Mouse (Mus musculus) natural killer cell, adult 2 months (primary cell): ENCODE results near the gene Gstz1.
"Not testable (repeated sequence)": the region's sequence is repeated elsewhere in the genome, so short reads cannot be mapped to it uniquely, and the experiment has no call there.

Experiments
- DNase-seq, 2 experiments: peaks; one replicate each; pipeline ENCODE4 v3.0.0; 2022; ENCODE audit warnings: low spot score in 2 of 2

The Gstz1 gene

GRCm38 (mm10) chr12:87146966-87147365 lies at the start of gene Gstz1:
Gstz1 (plus strand) TSS chr12:87147165.
- peak; percentile 84 to 86 for DNase-seq

DNA sequence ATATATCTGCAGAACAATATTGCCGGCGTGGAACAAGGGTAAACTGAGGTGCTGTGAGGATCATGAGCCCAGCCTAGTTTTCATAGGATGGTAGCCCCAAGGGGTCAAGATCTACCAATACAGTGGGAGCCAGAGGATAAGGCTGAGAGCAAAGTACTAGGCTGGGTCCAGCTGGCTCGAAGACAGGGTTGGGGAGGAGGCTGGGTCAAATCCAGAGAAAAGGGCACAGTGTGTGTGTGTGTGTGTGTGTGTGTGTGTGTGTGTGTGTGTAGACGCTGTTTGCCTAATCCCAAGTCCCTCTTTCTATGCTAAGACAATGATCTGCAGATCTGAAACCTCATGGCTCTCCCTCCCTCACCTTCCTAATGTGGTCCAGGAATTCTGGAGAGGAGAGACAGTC lies 46.6 kb upstream of the Gstz1 start:
- DNase-seq = no peak

GRCm38 (mm10) chr12:87102165-87102631 lies 44.8 kb upstream of the Gstz1 start, which contains the start of gene Ngb:
Ngb (minus strand) TSS chr12:87102539.
- no peak for DNase-seq

GRCm38 (mm10) chr12:87103471-87103870 lies 43.5 kb upstream of the Gstz1 start:
- DNase-seq = no peak

GRCm38 (mm10) chr12:87104796-87105195 lies 42.2 kb upstream of the Gstz1 start:
- DNase-seq = no peak

- no peak for DNase-seq
Measured at GRCm38 (mm10) chr12:87107357-87107977, 39.5 kb upstream of the Gstz1 start.

- no peak for DNase-seq
Measured at GRCm38 (mm10) chr12:87121918-87122589, 24.9 kb upstream of the Gstz1 start.

- DNase-seq = no peak
Measured at GRCm38 (mm10) chr12:87127256-87127655, 19.7 kb upstream of the Gstz1 start.

DNA sequence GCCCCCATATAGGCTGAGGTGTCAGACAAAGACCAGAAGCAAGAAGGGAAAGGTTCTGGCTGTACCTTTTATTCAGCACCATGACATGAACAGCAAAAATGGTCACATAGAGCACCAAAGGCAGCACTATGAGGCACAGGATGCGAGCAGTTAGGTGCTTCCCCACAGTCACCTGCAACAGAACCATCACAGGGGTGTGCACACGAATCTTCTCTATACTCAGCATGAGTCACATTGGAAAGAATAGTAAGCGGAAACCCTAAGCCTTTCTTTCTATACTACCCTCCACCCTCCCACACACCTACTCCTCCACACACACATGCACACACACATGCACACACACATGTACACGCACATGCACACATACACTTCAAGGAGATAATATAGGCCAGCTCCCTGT lies 16.7 kb upstream of the Gstz1 start:
- DNase-seq = no peak

DNA sequence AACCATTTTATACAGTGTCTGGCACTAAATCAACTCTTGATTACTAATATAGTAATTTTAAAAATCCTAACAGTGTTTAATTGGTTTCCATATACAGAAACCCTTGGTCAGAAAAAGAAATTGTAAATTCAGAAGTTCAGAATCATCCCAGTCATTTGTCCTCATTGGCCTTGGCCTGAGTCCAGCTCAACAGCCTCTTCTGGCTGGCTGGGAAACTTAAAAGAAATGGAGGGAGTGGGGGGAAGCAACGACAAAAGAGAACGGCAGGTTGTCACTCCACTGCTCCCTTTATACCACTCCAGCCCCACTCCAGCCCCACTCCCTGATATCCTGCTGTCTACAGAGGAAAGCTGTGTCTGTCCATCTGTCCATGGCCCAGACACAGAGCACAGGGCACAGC lies 15.8 kb upstream of the Gstz1 start:
- no peak for DNase-seq

- DNase-seq = peak in 1 of 2 experiments; percentile 10
Measured at GRCm38 (mm10) chr12:87131619-87132018, 15.3 kb upstream of the Gstz1 start.

- no peak for DNase-seq
Measured at GRCm38 (mm10) chr12:87132210-87132609, 14.8 kb upstream of the Gstz1 start.

- no peak for DNase-seq
Measured at GRCm38 (mm10) chr12:87132784-87133183, 14.2 kb upstream of the Gstz1 start.

GRCm38 (mm10) chr12:87137439-87138341 lies 9.3 kb upstream of the Gstz1 start:
- no peak for DNase-seq

GRCm38 (mm10) chr12:87138342-87138701 lies 8.6 kb upstream of the Gstz1 start:
- no peak for DNase-seq

DNA sequence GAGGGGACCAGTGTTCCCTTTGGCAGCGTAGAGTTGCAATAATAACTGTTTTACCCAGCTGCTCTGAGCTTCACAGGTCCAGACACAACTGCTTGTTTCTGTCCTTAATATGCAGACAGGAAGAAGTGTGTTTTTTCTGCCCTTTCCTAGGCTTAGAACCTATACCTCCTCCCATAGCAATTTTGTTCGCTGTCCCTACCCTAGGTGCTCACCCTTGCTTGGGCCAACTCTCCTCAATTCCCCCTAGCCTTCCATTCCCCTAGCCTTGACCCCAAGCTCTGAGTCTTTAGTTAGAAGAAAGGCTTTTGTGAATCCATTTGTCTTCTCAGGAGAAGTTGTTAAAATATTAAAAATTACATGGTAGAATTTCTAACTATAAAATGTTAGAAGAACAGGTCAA lies 8.2 kb upstream of the Gstz1 start:
- no peak for DNase-seq

GRCm38 (mm10) chr12:87142156-87142555 lies 4.8 kb upstream of the Gstz1 start:
- DNase-seq = no peak

DNA sequence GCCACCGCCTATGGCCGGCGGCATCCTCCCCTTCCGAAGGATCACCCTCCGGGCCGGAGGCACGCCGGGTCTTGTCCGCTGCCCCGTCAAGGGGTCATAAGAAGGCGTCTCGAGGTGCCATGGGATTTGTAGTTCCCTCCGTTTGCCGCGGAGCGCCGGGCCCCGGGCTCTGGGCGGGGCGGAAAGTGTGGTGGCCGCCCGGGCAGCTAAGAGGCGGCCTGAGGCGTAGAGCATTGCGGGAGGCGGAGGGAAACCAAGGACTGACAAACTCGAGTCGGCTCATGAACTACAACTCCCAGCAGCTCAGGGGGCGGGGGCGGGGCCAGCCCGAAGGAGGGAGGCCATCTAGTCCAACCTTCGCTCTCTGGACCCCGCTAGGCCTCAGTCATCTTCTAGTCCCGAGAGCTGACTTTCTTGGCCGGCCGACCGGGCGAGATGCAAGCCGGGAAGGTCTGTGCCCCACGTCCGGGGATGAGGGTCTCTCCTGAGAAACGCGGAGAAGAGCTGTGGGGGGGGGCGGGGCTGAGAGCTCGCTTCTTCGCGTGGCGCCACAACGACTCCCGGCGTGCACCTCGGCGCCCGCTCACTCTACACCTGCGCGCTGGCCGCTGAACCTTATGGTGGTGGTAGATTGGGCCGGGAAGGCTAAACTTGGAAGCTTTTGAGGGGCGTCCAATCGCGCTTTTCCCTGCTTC lies 577 bp downstream of the Gstz1 start, which contains the start of gene Pomt2:
Pomt2 (minus strand) TSS at position 574 of the 695 bp plus-strand sequence.
- peak; percentile 87 to 89 for DNase-seq

GRCm38 (mm10) chr12:87148136-87148535 lies 1.2 kb downstream of the Gstz1 start:
- no peak for DNase-seq

- DNase-seq = no peak
Measured at GRCm38 (mm10) chr12:87149471-87149870, 2.5 kb downstream of the Gstz1 start.

GRCm38 (mm10) chr12:87154448-87154847 lies 7.5 kb downstream of the Gstz1 start:
- not testable (repeated sequence) for DNase-seq

DNA sequence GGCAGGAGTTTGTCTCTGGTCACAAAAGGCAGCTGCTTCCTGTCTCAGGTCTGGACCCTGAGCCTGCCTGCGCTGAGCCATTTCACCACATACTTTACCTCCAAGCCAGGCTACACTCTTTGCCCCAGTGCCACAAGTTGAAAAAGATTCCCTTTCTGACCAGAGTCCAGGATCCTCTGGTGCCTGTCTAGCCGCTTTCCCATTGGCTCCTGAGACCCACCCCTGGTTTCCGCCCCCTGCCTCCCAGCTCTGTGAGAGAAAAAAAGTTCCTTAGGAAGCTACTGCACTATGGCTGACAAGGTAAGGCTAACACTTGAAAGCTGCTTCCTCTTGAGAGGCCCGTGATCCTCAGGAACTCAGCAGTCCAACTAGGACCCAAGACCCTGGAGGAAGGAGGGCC lies 10.4 kb downstream of the Gstz1 start:
- no peak for DNase-seq
